Mouse (Mus musculus) ovary, postnatal 10 days (tissue): Measurements from ENCODE around the gene Vegfb.

Experiments
- DNase-seq: peaks from one replicate; pipeline ENCODE4 v3.0.0; 2022; ENCODE audit warnings: low spot score

Vegfb gene

DNA sequence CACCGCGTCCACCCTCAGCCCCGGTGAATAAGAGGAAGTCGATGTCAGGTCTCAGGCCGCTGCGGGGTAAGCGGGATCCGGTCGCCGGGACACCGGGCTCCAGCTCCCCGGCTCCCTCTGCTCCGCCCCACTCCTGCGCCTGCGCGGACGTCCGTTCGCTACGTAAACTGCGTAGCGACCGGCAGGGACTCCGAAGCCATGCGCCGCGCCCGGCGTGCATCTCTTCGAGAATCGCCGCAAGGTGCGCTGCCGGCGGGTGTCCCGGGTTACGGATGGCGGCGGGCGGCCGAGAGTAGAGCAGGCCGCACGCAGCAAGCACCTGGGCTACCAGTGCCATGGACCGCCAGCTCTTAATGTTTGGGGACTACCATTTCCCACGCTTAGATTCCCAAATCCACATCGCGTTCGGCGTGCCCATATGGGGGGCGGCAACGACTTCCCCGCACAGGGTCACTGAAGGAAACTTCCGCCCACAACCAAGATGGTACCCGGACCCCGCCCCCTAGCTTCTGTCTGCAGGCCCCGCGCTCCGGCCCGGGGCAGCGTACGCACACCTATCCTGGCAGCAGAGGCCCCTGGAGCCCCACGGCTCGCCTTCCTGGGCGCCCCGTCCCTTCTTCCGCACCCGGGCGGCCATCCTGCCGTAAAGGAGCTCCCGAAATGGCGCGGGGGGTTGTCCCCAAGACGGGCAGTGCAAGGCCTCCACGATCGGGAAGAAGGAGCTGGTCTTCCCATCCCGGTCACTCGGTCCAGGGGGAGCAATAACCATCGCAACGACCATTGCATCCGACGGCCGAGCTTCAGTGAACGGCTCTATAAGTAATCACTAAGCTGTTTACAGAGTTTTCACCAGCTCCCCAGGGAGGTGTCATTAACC is 45.8 kb downstream of the Vegfb start, which contains the start of gene Bad:
Bad (plus strand) TSS at position 490 of the 877 bp plus-strand sequence.
- peak; percentile 98 for DNase-seq

- no peak for DNase-seq
These were observed 46.8 kb downstream of the Vegfb start for GRCm38 (mm10) chr19:6940396-6941351.

GRCm38 (mm10) chr19:6939106-6940002 is 48.1 kb downstream of the Vegfb start:
- no peak for DNase-seq

DNA sequence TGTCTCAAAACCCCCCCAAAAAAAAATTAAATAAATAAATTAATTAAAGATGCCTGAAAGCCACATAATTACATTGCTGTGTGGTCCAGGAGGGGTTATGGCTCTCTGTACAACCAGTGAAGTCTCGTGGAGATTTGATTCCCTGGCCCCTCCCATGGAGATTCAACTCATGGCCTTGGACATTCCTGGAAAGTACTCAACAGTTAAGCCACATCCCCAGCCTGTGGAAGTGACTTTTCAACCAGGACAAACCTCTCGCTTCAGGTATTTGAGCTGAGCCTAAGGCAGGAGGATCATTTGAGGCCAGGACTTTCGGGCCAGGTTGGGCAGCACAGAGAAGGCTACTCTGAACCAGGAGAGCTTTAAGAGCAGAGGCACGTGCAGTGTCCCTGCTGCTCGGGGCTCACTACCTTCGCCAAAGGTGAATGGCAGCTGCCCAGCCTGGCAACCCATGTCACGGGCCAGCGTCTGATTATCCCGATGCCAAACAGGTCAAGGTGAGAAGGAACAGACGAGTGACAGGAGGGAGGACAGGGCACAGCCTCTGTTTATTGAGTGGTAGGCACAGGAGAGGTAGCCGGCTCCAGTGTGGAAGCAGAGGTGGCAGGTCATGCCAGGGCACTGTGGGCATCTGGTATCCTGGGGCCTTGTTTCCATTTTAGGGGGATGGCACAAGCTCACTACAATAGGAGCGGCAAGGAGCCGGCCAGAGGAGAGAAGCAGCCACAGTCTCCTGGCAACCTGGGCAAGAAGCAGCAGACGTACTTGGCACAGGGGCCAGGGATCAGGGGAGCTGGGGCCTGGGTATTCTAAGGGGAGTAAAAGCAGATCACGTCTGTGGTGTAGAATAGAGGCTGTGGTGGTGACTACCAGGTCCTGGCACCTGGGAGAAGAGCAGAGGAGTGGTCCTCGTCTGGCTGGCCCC is 49.6 kb downstream of the Vegfb start:
- no peak for DNase-seq

DNA sequence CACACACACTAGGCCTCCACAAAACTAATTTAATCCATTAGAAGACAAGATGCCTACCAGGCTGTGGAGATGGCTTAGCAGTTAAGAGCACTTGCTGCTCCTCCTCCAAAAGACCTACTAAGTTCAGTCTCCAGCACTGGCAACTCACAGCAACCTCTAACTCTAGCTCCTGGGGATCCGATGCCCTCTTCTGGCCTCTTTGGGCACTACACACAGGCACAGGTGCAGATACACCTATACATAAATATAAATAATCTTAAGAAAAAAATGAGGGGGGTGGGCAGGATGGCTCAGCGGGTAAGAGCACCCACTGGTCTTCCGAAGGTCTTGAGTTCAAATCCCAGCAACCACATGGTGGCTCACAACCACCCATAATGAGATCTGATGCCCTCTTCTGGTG is 51.2 kb downstream of the Vegfb start:
- DNase-seq: no peak

GRCm38 (mm10) chr19:6934195-6934977 is 53.1 kb downstream of the Vegfb start, which contains the start of gene Kcnk4:
Gene Kcnk4, minus strand, starts transcription at chr19:6934515.
- no peak for DNase-seq

DNA sequence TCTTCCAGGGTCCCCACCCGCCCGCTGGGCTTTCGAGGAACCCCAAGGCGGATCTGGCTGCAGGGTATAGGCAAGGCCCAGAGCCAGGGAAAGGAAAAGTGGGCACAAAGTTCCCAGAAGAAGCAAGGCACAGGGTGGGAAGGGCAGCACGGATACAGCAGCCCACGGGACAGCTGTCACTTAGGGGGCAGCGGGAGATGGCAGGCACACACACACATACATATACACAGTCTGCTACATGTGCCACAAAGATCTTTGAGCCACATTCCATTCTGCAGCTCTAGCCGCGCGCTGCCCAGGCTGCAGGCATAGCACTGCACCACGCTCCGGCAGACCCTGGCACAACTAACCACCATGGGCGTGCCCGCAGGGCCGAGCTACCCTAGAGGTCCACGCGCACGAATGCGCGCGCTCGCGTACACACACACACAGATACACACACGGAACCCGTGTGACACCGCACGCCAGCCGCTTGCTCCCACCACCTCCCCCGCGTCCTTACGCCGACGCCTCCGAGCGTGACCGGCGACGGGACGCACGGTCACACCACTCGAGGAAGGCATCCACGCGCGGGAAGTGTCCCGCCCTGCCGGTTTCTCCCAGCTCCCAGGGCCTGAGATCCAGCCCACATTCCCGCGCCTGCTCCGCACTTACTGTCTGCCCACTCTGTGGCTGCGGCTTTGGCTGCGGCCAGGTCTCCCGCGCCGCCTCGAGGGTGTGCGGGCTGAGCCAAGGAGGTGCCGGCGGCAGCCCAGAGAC is 53.8 kb downstream of the Vegfb start:
- DNase-seq: no peak

GRCm38 (mm10) chr19:6933102-6933435 is 54.4 kb downstream of the Vegfb start:
- no peak for DNase-seq
